Mouse (Mus musculus): Measurements from ENCODE around the gene Crtam.

DNA sequence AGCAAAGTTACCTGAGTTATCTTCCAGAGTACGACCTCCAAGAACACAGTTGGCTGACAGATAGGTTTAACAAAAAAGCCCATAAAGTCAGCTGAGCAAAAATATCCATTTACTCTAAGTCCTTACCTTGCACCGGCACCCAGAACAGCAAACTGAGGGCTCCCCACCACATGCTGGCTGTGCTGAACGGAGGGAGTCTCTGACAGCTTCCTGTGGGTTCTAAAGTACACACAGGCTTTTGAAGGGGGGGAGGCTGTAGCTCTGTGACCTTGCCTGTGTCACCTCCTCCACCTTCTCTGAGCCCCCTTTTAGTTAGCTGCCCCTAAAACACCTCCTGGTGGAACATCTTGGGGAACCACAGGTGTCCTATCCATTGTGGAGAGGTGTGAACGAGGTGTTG, at the start of gene Crtam:
- TF ChIP-seq CTCF (conservative IDR thresholded peaks at IDR 0.05; ENCODE audit: insufficient read depth, insufficient read length, low read depth, low read length) (no peak), POLR2A (IDR thresholded peaks at IDR 0.05; ENCODE audit: low read depth, low read length) (no peak)
